Mouse (Mus musculus): ENCODE data around the gene Zfp423. TPM values are rescaled to one million over a fixed set of nuclear protein-coding genes. Genes with fewer than 3 reads are reported as not detected.
A peak's percentile ranks its signal among the peaks of the same experiment; 100 is the strongest.

Zfp423 gene
- total RNA-seq, 2 experiments from 2014 or later = 11.5 to 19.6 TPM

GRCm38 (mm10) chr8:87765276-87765675 is 194.1 kb downstream of the Zfp423 start:
- intact Hi-C loops (cut with DNase I) = no loop called here
- DNase-seq = no peak

DNA sequence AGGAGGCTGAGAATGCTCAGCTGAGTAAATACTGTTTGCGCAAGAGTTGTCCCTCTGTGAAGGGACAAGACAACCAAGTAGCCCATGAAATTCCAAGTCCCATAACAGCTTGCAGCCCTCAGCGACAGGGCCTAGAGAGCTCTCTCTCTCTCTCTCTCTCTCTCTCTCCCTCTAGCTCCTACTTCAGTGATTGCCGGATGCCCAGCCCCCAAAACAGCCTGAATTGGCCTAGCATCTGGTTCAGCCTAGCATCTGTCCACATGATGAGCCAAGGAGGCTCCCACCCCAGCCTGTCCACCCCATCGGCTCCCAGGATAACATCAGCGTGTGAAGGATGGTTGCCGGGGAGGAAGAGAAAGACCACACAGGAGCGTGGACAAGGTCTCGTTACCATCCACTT is 200.6 kb downstream of the Zfp423 start:
- DNase-seq = no peak
- intact Hi-C loops (cut with DNase I) = no loop called here

GRCm38 (mm10) chr8:87754853-87755252 is 204.5 kb downstream of the Zfp423 start:
- intact Hi-C loops (cut with DNase I) = no loop called here
- DNase-seq = no peak

DNA sequence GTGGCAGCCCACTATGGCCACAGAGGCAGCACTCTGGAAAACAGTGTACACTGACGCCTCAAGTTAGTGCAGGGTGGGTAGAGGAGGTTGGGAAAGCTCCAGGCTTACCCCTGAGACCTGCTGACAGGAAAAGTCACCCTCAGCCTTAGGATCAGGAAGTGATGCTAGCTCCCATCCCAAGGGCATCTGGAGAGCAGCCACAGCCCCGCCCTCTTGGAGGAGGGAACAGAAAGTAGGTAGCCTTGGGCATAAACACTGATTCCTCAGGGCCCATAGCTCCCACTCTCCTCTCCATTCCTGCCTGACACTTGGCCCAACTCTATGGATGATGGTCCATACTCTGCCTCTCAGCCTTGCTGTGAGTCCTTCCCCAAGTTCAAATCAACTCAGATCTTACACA is 205.8 kb downstream of the Zfp423 start:
- intact Hi-C loops (cut with DNase I) = loop anchor here (2.0 kb wide), 1 partner anchor 89 kb away; no protein-coding TSS in a partner anchor
- no peak for DNase-seq

DNA sequence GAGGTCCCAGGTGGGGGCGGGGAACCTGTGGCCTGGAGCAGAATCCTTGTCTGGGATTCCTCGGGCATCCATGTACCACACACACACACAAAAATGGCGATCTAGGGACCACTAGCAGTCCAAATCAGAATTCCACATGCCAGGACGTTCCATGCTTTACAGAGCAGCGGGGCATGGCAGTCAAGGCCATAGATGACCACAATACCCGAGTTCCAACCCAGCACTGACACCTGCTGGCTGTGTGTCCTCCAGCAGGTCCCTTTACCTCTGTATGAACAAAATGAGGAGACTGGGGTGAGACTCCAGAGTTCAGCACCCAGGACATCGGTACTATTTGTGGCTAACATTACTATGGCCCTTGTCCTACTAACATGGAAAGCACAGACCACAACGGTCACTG is 206.2 kb downstream of the Zfp423 start:
- no peak for DNase-seq
- intact Hi-C loops (cut with DNase I) = loop anchor here (2.0 kb wide), 1 partner anchor 88 kb away; no protein-coding TSS in a partner anchor

DNA sequence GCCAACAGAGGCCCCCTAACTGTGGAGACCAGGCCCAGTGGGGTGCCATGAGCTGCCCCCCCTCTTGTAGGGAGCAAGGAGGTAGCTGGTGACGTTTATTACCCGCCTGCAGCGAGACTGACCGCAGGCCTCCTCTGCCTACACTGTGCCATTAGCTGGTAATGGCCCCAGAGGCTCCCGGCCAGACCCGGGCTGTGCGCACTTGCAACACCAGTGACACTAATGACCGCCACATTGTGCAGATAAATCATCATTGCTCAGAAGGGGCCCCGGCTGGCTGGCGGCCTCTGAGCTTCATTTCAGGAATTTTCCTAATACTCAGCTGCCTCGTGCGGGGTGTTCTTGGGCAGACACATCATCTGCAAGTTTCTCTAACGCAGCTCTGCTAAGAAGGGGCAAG is 206.7 kb downstream of the Zfp423 start:
- DNase-seq = no peak
- intact Hi-C loops (cut with DNase I) = loop anchor here (2.0 kb wide), 1 partner anchor 88 kb away; no protein-coding TSS in a partner anchor

DNA sequence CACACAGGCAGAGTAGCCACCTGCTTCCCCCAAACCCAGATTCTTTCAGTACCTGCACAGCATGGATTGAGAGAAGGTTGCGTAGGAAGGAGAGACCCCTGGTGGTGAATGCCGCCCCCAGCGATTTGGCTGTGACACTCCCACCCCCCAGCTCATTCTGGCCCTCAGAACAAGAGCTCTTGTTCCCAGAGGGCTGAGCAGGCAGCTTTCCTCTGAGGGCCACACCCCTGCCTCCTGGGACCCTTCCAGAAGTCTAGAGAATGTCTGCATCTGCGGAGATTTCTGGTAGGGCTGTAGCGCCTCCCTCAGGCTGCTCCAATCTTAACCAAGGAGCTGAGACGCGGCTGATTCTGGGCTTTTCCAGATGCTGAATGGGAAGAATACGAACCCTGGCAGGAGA is 211.8 kb downstream of the Zfp423 start:
- peak in 1 of 2 experiments; percentile 29 for DNase-seq
- intact Hi-C loops (cut with DNase I) = no loop called here

DNA sequence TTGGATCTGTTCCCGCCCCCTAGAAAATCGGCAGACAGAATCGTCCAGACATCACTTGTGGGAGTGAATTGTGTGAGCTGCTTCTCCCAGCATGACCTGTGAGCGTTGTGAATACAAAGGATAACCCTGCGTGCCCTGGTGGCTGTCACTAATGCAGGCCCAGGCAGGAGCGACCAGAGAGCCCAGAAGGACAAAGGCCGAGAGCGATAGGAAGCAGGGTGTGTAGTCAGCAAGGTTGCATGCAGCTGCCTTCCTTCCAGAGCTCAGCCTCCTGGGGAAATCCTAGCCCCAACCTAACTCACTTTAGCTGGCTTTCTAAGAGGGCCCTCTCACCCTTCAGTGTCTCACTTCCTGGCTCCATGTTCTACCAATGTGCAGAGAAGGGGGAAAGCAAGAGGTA is 212.3 kb downstream of the Zfp423 start:
- intact Hi-C loops (cut with DNase I) = no loop called here

DNA sequence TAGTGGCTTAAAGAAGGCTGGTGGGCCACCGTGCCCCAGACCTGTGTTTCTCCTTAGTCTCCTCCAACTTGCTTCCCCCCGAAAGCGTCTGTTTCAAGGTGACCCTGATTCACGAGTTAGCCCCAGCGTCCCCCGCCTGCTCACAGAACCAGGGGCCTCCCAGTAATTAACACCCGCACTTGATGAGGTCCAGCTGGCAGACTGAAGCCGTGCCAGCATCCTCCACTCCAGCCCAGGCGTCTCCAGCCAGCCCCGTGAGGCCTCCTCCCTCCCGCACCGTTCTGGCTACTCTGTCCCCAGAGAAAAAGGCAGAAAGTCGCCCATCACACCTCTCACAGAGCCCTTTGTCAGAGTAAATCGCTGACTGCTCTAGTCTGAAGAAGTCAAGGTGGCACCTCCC is 213.3 kb downstream of the Zfp423 start:
- intact Hi-C loops (cut with DNase I) = no loop called here
- DNase-seq = no peak

More for the DNA sequence above, 212.3 kb downstream of the Zfp423 start:
- DNase-seq = no peak

DNA sequence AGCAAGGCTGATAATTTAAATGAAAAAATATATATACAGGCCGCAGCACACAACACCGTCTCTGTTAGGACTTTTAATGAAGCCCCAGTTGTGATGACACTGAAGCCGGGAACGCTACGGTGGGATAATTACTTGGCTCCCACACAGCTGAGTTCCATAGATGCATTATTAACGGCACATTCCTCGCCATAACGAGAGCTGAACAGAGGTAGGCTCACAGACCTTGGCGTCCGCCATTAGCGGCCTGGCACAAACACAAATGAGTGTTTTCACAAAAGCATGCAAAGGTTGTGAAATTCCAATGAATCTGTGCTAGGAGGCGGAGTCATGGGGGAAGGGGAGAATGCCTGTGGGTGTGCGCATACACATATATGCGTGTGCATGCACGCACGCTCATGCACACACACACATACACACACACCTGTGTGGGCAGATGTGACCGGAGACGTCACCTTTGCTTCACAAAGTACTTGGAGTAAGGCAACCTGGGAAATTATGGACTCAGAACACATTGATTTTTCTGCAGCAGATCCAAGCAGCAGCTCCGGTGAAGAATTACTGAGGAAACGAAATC is 214.2 kb downstream of the Zfp423 start:
- intact Hi-C loops (cut with DNase I) = no loop called here
- DNase-seq = no peak

DNA sequence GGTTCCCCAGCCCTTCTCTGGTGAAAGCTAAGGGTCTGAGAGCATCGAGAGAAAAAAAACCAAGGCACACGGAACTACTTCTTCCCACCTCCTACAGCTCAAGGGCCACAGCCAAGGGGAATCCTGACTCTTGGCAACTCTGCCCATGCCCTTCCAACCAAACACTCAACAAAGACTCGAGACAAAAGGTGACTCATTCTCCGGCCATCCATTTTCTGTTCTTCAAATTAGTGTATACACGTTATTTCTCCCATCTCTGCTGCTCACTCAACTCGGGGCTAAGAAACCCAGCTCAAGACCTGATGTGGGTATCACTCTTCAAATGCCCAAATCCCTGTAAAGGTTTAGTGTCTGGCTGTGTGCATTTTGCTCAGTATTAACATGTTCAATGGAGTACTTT is 214.8 kb downstream of the Zfp423 start:
- no peak for DNase-seq
- intact Hi-C loops (cut with DNase I) = no loop called here

- DNase-seq = no peak
- intact Hi-C loops (cut with DNase I) = no loop called here
Observed at GRCm38 (mm10) chr8:87742016-87742415, 217.4 kb downstream of the Zfp423 start.

- intact Hi-C loops (cut with DNase I) = no loop called here
- DNase-seq = no peak
Observed at GRCm38 (mm10) chr8:87740946-87741530, 218.4 kb downstream of the Zfp423 start.

GRCm38 (mm10) chr8:87737900-87738299 is 221.5 kb downstream of the Zfp423 start:
- intact Hi-C loops (cut with DNase I) = no loop called here
- peak; percentile 37 to 47 for DNase-seq

- intact Hi-C loops (cut with DNase I) = no loop called here
- no peak for DNase-seq
Observed at GRCm38 (mm10) chr8:87734902-87735301, 224.5 kb downstream of the Zfp423 start.

GRCm38 (mm10) chr8:87734496-87734895 is 224.9 kb downstream of the Zfp423 start:
- intact Hi-C loops (cut with DNase I) = no loop called here
- no peak for DNase-seq

DNA sequence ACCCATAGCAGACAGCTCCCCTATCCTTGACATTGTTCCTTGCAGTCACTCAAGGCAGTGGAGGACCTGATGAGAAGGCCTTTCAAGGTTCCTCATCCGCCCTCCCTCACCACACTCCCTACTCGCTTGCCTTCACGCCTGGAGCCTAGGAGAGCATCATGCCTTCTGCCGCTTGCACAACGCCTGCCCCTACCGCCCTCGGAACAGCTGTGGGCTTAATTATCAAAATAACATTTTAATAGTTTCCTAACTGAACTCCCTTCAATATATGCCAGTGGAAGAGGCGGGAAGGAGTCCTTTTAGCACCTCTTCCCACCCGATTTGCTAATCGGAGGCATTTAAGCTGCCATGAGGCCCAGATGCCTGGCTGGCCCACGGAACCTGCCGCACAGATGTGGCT is 228.3 kb downstream of the Zfp423 start:
- no peak for DNase-seq
- intact Hi-C loops (cut with DNase I) = no loop called here

- intact Hi-C loops (cut with DNase I) = no loop called here
- no peak for DNase-seq
Observed at GRCm38 (mm10) chr8:87723015-87723414, 236.4 kb downstream of the Zfp423 start.

DNA sequence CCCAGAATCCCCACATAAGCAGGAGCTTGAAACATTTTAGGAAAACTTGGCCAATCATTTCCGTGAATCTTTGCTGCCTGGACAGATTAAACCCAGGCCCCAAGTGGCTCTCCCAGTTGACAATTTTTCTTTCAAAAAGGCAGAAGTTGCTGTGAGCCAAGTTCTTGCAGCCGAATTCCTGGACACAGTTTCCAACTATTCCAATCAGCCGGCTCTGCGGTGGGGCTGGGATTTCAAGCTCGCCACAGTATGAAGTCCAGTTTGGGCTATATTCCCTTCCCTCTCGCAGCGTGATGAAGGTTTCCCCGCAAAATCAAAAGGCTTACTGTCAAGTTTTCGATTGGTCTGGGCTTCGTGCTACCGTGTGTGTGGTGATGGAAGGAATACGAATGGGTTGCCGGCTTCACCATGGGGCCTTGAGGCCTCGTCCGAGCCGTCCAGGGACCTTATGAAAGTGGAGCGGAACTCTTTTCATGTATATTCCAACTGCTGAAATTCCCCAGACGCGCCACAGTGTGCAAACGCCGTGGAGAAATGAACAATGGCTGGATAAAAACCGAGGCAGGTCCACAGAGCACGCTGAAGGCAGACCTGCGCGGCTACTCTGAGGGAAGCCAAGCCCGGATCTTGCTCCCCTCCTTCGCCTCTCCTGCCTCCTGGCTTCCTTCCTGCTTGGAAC is 240.1 kb downstream of the Zfp423 start:
- intact Hi-C loops (cut with DNase I) = loop anchor here (5.0 kb wide), 1 partner anchor 243 kb away; no protein-coding TSS in a partner anchor
- DNase-seq = no peak

GRCm38 (mm10) chr8:87717445-87717844 is 241.9 kb downstream of the Zfp423 start:
- intact Hi-C loops (cut with DNase I) = loop anchor here (5.0 kb wide), 1 partner anchor 245 kb away; no protein-coding TSS in a partner anchor
- no peak for DNase-seq

DNA sequence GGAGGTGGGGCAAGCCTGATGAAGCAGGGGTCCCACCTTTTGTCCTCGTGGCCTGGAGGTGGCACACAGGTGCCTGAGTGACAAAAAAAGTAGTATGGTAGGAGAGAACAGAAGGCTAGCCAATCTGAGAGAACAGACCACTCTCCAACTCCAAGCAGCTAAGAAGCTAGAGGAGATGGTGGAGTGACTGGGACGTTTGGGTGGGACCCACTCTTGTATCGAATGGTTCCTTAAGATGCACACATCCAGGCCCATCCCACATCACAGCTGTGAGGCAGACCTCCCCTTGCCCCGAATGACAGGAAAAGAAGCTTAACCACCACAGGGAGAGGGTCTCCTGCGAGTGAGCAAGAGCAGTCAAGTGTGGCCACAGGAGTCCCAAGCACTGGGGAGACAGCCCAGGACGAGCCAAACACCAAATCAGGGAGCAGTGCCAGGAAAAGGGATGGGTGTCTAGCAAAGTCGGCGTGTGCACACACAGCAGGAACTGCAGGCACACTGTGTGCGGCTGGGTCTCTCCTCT is 242.6 kb downstream of the Zfp423 start:
- no peak for DNase-seq
- intact Hi-C loops (cut with DNase I) = loop anchor here (5.0 kb wide), 1 partner anchor 246 kb away; no protein-coding TSS in a partner anchor
